Mouse (Mus musculus): ENCODE data around the gene Ly6c2. TPM values are rescaled to one million over a fixed set of nuclear protein-coding genes. Genes with fewer than 3 reads are reported as not detected.
"Not testable (repeated sequence)": the region's sequence is repeated elsewhere in the genome, so short reads cannot be mapped to it uniquely, and the experiment has no call there.

Gene Ly6c2
- total and polyA plus RNA-seq, 2 experiments from 2014 or later = 0.62 TPM; not detected in 1

DNA sequence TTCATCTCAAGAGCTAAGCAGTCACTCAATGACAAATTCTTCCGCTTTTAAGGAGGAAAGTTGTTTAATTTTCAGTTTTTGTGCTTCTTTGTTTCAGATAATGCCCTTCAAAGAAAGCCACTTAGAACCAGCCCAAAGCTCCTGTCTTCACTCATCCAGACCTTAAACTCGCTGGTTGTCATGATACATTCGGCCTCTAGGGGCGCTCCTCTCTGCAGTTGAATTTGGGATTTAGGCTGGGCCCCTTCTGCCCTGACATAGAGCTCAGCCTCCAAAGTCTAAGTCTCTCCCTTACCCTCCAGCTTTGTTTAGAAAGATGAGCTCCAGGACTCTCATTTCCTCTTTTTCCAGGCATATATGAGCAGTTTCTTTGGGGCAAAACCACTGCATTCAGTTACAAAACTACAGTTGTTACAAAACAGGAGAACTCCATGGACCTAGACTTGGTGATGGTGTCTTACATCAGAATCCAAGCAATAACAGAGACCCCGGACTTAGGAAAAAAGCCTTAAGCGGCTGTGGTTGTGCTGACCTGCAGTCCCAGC, 49.7 kb downstream of the Ly6c2 start:
- not testable (repeated sequence) for H3K9ac ChIP-seq; H3K9me3 ChIP-seq (ENCODE audit: low read length); H3K27me3 ChIP-seq (ENCODE audit: insufficient read depth, low read length); ATAC-seq; H3K36me3 ChIP-seq (ENCODE audit: insufficient read depth); H3K4me2 ChIP-seq (ENCODE audit: low read depth); H3K4me1 ChIP-seq (ENCODE audit: insufficient read depth); H3K27ac ChIP-seq (ENCODE audit: low read depth, low read length); H3K4me3 ChIP-seq (ENCODE audit: low read depth, low read length)
- DNase-seq = peak; percentile 14
- peak; percentile 66 for TF ChIP-seq CTCF (IDR thresholded peaks at IDR 0.05; ENCODE audit: low read depth)
- WGBS = 39% methylated on average over 6 of the region's 6 CpGs

DNA sequence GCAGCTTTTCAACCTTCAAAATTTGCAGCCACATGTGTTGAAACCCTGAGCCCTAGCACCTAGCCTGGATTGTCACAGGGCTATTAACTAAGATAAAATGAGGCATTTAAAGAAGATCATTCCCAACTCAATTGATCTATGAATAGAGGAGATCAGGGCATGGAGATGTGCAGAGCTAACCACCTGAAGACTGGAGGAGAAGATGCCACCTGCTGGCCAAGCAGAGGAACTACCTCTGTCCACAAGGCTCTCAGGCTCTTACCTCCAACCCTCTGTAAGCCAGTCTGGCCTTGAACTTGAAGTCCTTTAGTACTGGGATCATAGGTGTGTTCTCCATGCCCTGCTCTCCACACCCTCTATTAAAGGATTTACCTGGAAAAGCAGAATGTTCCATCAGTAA, 51.3 kb downstream of the Ly6c2 start:
- Histone ChIP-seq H3K27ac (ENCODE audit: low read depth, low read length) (no peak overlapping the region), H3K36me3 (ENCODE audit: insufficient read depth) (no peaks in the 10 kb centered on the region), H3K4me3 (ENCODE audit: low read depth, low read length) (no peak overlapping the region), H3K9me3 (ENCODE audit: low read length) (no peaks in the 10 kb centered on the region), H3K4me1 (ENCODE audit: insufficient read depth) (no peaks in the 10 kb centered on the region), H3K4me2 (ENCODE audit: low read depth) (no peak overlapping the region), H3K27me3 (ENCODE audit: insufficient read depth, low read length) (no peaks in the 10 kb centered on the region), H3K9ac (no peak overlapping the region)
- peak; percentile 64 for TF ChIP-seq CTCF (IDR thresholded peaks at IDR 0.05; ENCODE audit: low read depth)
- ATAC-seq (no peak), DNase-seq (peak; percentile 2)

Other genes with a start within 250 kb of the Ly6c2 start
- not detected in 2 replicates for gene 2010109I03Rik, start 214.9 kb downstream of the Ly6c2 start, total RNA-seq (2014; rRNA removed)
- 0.07 TPM in 1 of 2 replicates, not detected in the other for gene 2010109I03Rik, start 214.9 kb downstream of the Ly6c2 start, polyA plus RNA-seq (2015; fragmentation: Nextera tagmentation; extraction: Ambion mirVana)
- gene Ly6i, start 128.5 kb downstream of the Ly6c2 start, total RNA-seq (2014; rRNA removed) = not detected in 2 replicates
- 0.18 TPM in 1 of 2 replicates, not detected in the other for gene Ly6i, start 128.5 kb downstream of the Ly6c2 start, polyA plus RNA-seq (2015; fragmentation: Nextera tagmentation; extraction: Ambion mirVana)
- 6.2 and 12.9 TPM in 2 replicates for gene Ly6a, start 113.9 kb downstream of the Ly6c2 start, total RNA-seq (2014; rRNA removed)
- 7.2 and 8.3 TPM in 2 replicates for gene Ly6a, start 113.9 kb downstream of the Ly6c2 start, polyA plus RNA-seq (2015; fragmentation: Nextera tagmentation; extraction: Ambion mirVana)
- gene Ly6c1, start 63.1 kb downstream of the Ly6c2 start, total RNA-seq (2014; rRNA removed) = 22.3 and 28.7 TPM in 2 replicates
- 22.8 and 22.9 TPM in 2 replicates for gene Ly6c1, start 63.1 kb downstream of the Ly6c2 start, polyA plus RNA-seq (2015; fragmentation: Nextera tagmentation; extraction: Ambion mirVana)
- gene Ly6g, start 43.3 kb upstream of the Ly6c2 start, total RNA-seq (2014; rRNA removed) = not detected in 2 replicates
- not detected in 2 replicates for gene Ly6g, start 43.3 kb upstream of the Ly6c2 start, polyA plus RNA-seq (2015; fragmentation: Nextera tagmentation; extraction: Ambion mirVana)
- gene BC025446, start 104.4 kb upstream of the Ly6c2 start, total RNA-seq (2014; rRNA removed) = not detected in 2 replicates
- not detected in 2 replicates for gene BC025446, start 104.4 kb upstream of the Ly6c2 start, polyA plus RNA-seq (2015; fragmentation: Nextera tagmentation; extraction: Ambion mirVana)
- gene Ly6f, start 156.5 kb upstream of the Ly6c2 start, total RNA-seq (2014; rRNA removed) = not detected in 2 replicates
- not detected in 2 replicates for gene Ly6f, start 156.5 kb upstream of the Ly6c2 start, polyA plus RNA-seq (2015; fragmentation: Nextera tagmentation; extraction: Ambion mirVana)

All from forebrain, postnatal 0 days (tissue).